Mouse (Mus musculus) gastrocnemius, postnatal 4 days (tissue): ENCODE measurements around the gene Adamts16. TPM values are rescaled to one million over a fixed set of nuclear protein-coding genes. Genes with fewer than 3 reads are reported as not detected.

ENCODE experiments used
- DNase-seq, 2 experiments: peaks; one replicate each; pipeline ENCODE4 v3.0.0; 2021 to 2022; ENCODE audit warnings: low spot score in 2 of 2, mixed read lengths in 2 of 2
- total RNA-seq, 2 experiments: library from RNA; stranded (reverse); gene quantifications; 2 replicates each; pipeline ENCODE4 v1.2.3; 2021

Adamts16 gene
- total RNA-seq, 2 experiments from 2014 or later, result 3.3 TPM

GRCm38 (mm10) chr13:70716022-70716421 is 125.6 kb downstream of the Adamts16 start:
- DNase-seq, result no peak

GRCm38 (mm10) chr13:70714081-70714775 is 127.4 kb downstream of the Adamts16 start:
- DNase-seq, result no peak

- no peak for DNase-seq
These were observed 128.3 kb downstream of the Adamts16 start for GRCm38 (mm10) chr13:70713331-70713730.

- DNase-seq, result no peak
These were observed 134.3 kb downstream of the Adamts16 start for GRCm38 (mm10) chr13:70707158-70707854.

- no peak for DNase-seq
These were observed 138.7 kb downstream of the Adamts16 start for GRCm38 (mm10) chr13:70702904-70703303.

- DNase-seq, result no peak
These were observed 142.7 kb downstream of the Adamts16 start for GRCm38 (mm10) chr13:70698812-70699387.

- DNase-seq, result no peak
These were observed 152.1 kb downstream of the Adamts16 start for GRCm38 (mm10) chr13:70689452-70689960.

- DNase-seq, result no peak
These were observed 155.8 kb downstream of the Adamts16 start for GRCm38 (mm10) chr13:70685825-70686224.

- DNase-seq, result peak in 1 of 2 experiments; percentile 23
These were observed 156.5 kb downstream of the Adamts16 start for GRCm38 (mm10) chr13:70684976-70685609.

- DNase-seq, result no peak
These were observed 160.0 kb downstream of the Adamts16 start for GRCm38 (mm10) chr13:70681411-70682183.

GRCm38 (mm10) chr13:70680316-70680715 is 161.3 kb downstream of the Adamts16 start:
- no peak for DNase-seq

Other genes starting within 250 kb of the Adamts16 start
- gene Ice1, start 204.2 kb downstream of the Adamts16 start, total RNA-seq, result 10 to 100 TPM; 43.0 to 44.3 TPM